Mouse (Mus musculus) C2C12 (cell line): ENCODE results near the gene Rundc3b.

ENCODE experiments used
- CEBPB ChIP-seq: IDR thresholded peaks from one replicate; pipeline ENCODE4 v1.6.1; 2011; ENCODE audit warnings: low read depth, mild to moderate bottlenecking, control low read depth, moderate library complexity
- CTCF ChIP-seq: IDR thresholded peaks from one replicate; pipeline ENCODE4 v1.5.1; 2011; ENCODE audit not compliant: control insufficient read depth, insufficient read depth, insufficient read length
- MYOD1 ChIP-seq: IDR thresholded peaks from one replicate; pipeline ENCODE4 v1.6.1; 2011; ENCODE audit warnings: low read depth; ENCODE audit not compliant: control insufficient read depth, insufficient read length
- MYOG ChIP-seq: IDR thresholded peaks from one replicate; pipeline ENCODE4 v1.6.1; 2011; ENCODE audit not compliant: control insufficient read depth, insufficient read length; ENCODE audit errors: extremely low read depth

- TF ChIP-seq CTCF (no peak), MYOG (no peak), CEBPB (no peak), MYOD1 (no peak)
These were observed 167.2 kb downstream of the Rundc3b start for GRCm38 (mm10) chr5:8455565-8455964.
